Mouse (Mus musculus): Measurements from ENCODE around the gene Slamf1.
A peak's percentile ranks its signal among the peaks of the same experiment; 100 is the strongest.
"Not testable (repeated sequence)": the region's sequence is repeated elsewhere in the genome, so short reads cannot be mapped to it uniquely, and the experiment has no call there.

Gene Slamf1

DNA sequence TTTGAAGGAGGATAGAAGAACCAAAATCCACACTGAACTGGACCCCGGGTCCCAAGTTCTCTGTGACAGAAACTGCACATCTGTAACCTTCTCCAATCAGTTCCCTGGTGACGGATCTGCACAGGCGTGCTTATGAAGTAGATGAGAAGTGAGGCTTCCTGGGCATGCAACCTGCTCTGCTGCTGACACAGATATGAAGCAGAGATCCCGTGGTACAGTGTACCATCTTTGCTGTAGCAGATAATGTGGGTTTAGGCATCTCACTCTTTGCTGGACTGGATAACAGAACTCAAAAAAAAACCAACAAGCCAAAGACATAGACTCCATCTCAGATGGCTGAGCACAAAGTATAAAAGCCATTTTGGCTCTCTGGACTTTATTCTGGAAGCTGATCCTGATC is 32.7 kb downstream of the Slamf1 start:
- no peak for DNase-seq (ENCODE audit: low read depth, low spot score)

GRCm38 (mm10) chr1:171811048-171811447 is 44.1 kb downstream of the Slamf1 start:
- not testable (repeated sequence) for DNase-seq (ENCODE audit: low read depth, low spot score)

DNA sequence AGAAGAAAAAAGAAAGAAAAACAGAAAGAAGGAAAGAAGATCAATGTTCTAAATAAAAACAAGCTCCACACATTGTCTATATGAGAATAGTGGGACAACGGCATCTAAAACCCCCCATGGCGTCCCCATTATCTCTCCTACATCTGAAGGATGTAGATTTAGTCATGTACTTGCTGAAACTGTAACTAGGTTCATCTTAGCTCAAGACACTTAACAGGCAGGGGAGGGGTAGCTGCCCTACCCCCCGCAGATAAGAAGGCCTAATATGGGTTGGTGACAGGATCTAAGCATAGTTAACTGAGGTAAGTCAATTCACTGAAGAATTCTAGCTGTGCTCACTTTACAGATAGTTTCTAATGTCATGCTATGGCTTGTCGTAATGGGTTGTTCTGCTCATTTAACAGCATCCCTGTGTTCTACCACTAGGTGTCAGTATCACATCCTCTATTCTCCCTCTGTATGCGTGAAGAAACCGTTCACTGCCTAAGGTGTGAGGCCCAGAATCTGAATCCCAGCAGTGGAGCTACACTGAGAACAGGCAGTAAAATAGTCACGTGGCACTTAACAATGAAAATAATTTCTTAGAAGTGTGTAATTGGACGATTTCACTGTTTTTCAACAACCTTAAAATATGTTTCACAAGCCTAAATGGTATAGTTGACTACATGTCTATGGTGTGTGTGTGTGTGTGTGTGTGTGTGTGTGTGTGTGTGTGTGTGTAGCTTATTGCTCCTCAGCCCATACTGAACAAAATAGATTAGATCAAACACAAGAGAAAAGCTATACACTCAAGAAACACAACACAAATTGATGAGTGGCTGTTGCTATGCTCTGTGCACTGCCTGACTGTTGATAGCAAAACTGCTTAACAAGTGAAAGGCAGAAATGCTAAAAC is 48.9 kb downstream of the Slamf1 start:
- peak; percentile 78 for DNase-seq (ENCODE audit: low read depth, low spot score)

GRCm38 (mm10) chr1:171816991-171817390 is 50.1 kb downstream of the Slamf1 start:
- DNase-seq (ENCODE audit: low read depth, low spot score) = no peak

DNA sequence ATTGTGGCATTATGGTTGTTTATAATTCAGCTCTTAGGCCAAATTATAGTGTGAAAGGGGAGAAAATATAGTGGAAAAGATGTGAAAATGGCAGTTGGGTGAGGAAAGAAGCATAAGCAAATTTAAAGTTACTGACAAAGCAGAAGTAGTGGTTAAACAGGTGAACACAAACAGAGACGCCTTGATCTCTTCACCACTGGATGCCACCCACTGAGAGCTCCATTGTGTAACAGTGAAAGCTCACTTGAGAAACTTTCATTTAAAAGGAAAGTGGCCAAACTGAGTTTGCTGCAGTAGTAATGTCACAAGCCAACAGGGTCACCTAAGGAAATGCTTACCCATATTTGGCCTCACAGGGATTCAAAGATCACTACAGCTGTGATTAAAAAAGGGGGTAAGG is 54.4 kb downstream of the Slamf1 start:
- DNase-seq (ENCODE audit: low read depth, low spot score) = no peak

GRCm38 (mm10) chr1:171825462-171825861 is 58.5 kb downstream of the Slamf1 start:
- DNase-seq (ENCODE audit: low read depth, low spot score) = peak; percentile 33

GRCm38 (mm10) chr1:171826164-171826563 is 59.2 kb downstream of the Slamf1 start:
- DNase-seq (ENCODE audit: low read depth, low spot score) = peak; percentile 18

DNA sequence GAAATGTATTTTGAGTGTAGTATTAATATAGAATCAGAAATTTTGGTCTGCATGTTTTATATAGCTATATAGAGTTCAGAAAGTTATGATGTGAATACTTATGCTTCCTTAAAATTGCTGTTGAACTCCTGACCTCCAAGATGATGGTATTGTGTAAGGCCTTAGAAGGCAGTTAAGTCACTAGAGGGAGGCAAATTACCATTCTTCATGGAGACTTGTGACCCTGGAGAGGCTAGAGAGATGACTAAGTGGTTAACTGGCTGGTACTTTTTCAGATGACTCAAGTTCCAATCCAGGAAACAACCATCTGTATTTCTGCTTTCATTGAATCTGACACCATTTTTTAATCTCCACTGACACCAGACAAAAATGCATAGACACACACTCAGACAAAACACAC is 60.7 kb downstream of the Slamf1 start:
- no peak for DNase-seq (ENCODE audit: low read depth, low spot score)

DNA sequence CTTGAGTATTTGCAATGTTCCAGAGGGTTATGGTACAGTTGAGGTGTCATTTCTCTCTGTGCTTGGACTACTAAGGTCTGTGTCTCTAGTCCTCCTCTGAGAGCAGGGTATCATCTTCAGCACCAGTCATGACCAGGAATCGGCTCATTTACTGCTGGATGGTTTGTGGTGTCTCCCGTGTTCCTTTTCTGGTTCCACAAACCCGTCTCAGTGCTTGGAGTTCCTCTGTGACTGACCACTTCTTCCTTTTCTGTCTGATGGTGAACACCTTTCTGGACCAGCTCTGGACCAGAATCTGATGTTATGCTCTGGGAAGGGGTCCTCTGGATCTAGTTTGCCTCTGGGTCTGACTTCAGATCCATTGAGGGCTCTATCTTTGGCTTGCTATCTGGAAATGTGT is 72.6 kb downstream of the Slamf1 start, which contains the start of gene Cd84:
Cd84 (plus strand) TSS at position 210 of the 400 bp plus-strand sequence.
- DNase-seq (ENCODE audit: low read depth, low spot score) = no peak

DNA sequence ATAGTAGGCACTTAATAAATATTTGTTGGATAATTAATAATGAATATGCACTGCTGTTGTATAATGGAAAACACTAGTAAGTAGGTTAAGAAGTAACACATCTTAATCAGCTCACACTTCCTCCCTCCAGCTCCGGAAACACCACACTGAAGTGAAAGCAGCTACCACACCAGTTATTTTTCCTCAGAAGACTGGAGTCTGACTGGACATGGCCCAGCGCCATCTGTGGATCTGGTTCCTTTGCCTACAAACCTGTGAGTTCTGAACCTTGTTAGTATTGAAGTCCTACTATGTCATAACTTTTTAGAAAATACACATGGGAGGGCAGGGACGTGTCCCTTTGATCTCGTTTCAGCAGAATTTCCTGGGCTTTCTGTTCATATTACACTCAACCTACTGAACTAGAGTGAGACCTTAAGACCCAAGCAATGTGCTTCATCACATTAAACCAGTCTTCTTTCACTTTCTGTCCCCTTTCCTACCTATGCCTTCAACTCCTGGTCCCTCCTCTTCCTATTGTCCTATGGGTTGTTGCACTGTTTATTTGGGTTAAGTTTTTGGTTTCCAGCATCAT is 73.6 kb downstream of the Slamf1 start:
- no peak for DNase-seq (ENCODE audit: low read depth, low spot score)

GRCm38 (mm10) chr1:171845035-171845754 is 78.3 kb downstream of the Slamf1 start:
- no peak for DNase-seq (ENCODE audit: low read depth, low spot score)

DNA sequence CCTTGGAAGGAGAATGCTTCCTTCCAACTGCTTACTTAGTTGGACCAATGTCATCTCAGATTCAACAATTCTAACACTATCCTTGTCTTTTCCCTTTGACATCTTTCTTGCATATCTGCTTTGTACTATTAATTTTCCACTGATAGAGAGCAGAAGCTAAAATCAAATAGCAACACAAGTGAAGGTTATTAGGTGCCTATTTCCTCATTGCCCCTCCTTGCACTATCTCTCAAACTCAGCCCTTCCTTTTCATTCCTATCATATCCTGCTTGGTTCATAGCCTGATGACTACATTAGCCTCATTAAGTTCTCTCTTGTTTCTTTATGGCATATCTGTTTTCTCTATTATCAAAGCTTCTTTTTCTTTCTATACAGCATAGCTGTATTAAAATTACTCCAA is 81.3 kb downstream of the Slamf1 start:
- no peak for DNase-seq (ENCODE audit: low read depth, low spot score)

GRCm38 (mm10) chr1:171848757-171849156 is 81.8 kb downstream of the Slamf1 start:
- no peak for DNase-seq (ENCODE audit: low read depth, low spot score)

DNA sequence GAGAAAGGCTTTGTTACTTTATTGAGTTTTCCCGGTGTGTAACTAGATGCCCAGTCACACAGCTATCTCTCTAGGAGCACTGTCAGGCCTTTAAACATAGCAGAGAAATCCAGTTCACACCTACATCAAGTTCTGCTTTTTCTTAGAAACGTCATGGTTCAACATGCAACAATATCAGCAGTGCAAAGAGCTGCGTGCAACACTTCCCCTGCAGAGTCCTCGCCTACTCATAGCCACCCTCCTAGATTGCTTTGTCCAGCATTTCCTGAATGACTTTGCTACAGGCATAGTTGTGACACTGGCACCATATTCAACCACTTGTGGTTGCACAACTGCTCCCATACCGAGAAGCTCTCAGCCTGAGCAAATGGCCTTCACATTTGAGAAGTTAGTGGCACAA is 82.5 kb downstream of the Slamf1 start:
- no peak for DNase-seq (ENCODE audit: low read depth, low spot score)
